Mouse (Mus musculus) heart, adult 2 months (tissue): ENCODE measurements around the gene Tmed2. TPM values are rescaled to one million over a fixed set of nuclear protein-coding genes. Genes with fewer than 3 reads are reported as not detected.

ENCODE experiments used
- DNase-seq, 2 experiments: peaks; one replicate each; pipeline ENCODE4 v3.0.0; 2021
- H3K27ac ChIP-seq: fragments of 200-600 bp; 2 replicates; pipeline ENCODE4 v1.8.1; 2022
- H3K27me3 ChIP-seq: fragments of 200-500 bp; 2 replicates; pipeline ENCODE4 v1.6.1; 2012; ENCODE audit warnings: mild to moderate bottlenecking, low read length, inconsistent platforms, mixed read lengths; ENCODE audit not compliant: control insufficient read depth, insufficient read depth
- H3K36me3 ChIP-seq: fragments of 200-500 bp; 2 replicates; pipeline ENCODE4 v1.6.1; 2012; ENCODE audit warnings: low read length, inconsistent platforms; ENCODE audit not compliant: control insufficient read depth, insufficient read depth
- H3K4me1 ChIP-seq: fragments of 200-500 bp; 2 replicates; pipeline ENCODE4 v1.6.1; 2011; ENCODE audit warnings: low read length; ENCODE audit not compliant: control insufficient read depth, insufficient read depth
- H3K4me3 ChIP-seq: fragments of 200-600 bp; 2 replicates; pipeline ENCODE4 v1.8.1; 2022
- H3K79me2 ChIP-seq: fragments of 200-500 bp; replicated peaks from 2 replicates; pipeline ENCODE4 v1.6.1; 2012; ENCODE audit warnings: mild to moderate bottlenecking, inconsistent platforms, low read length, moderate library complexity, mixed read lengths; ENCODE audit not compliant: control insufficient read depth, insufficient read depth
- H3K9ac ChIP-seq: fragments of 200-500 bp; 2 replicates; pipeline ENCODE4 v1.6.1; 2012; ENCODE audit warnings: low read depth, mild to moderate bottlenecking, control low read depth, inconsistent platforms, low read length, mixed read lengths
- CTCF ChIP-seq: fragments of 200-600 bp; IDR thresholded peaks from 2 replicates; pipeline ENCODE4 v1.8.1; 2022; ENCODE audit warnings: antibody characterized with exemption, mild to moderate bottlenecking, moderate library complexity
- EP300 ChIP-seq: fragments of 200-500 bp; IDR thresholded peaks from 2 replicates; pipeline ENCODE4 v1.6.1; 2011; ENCODE audit warnings: low read depth, low read length, control low read depth; ENCODE audit not compliant: insufficient read depth
- POLR2A ChIP-seq: fragments of 200-500 bp; IDR thresholded peaks from 2 replicates; pipeline ENCODE4 v1.6.1; 2011; ENCODE audit warnings: mild to moderate bottlenecking, low read depth, low read length, control low read depth; ENCODE audit not compliant: insufficient read depth
- WGBS: fragments of 180-500 bp; shearing (Covaris S2); methylation state at CpG from one replicate; pipeline ENCODE4 v1.1.7; 2018; 5-methylcytosine and 5-hydroxymethylcytosine counted together
- intact Hi-C: fragments of 180-260 bp; cut with DNase I; formaldehyde crosslinking; loops from one replicate; pipeline ENCODE4 v1.15.1; 2025
- long read RNA-seq: library from polyadenylated mRNA; stranded (forward); transcript quantifications from one replicate; pipeline ENCODE4 v2.0.0, GENCODE M21; 2021
- polyA plus RNA-seq: library from polyadenylated mRNA; depleted of rRNA; stranded (reverse); fragments of >200 nt; gene quantifications from 2 replicates; pipeline ENCODE4 v1.2.3, GENCODE M21; 2012; rRNA removed
- total RNA-seq, 2 experiments: library from RNA; stranded (reverse); gene quantifications; 2 replicates each; pipeline ENCODE4 v1.2.3; 2021

Tmed2 gene
- total RNA-seq (100 to 1,000 TPM; 167 to 194 TPM), polyA plus RNA-seq (80.9 and 150 TPM in 2 replicates)
- long read RNA-seq, transcript Tmed2-201 (4 exons, 2,074 nt) = major isoform, 67 of 479 reads
- long read RNA-seq, partial matches to known transcripts = 1 of 479 reads
- long read RNA-seq, other reads (novel, unspliced or antisense) = 410 of 479 reads

GRCm38 (mm10) chr5:124540383-124540786, at the start of gene Tmed2:
Gene Tmed2 (plus strand): TSS chr5:124540695.
- Histone ChIP-seq H3K4me3 (peak within 1 kb of the TSS; percentile 81), H3K27me3 (no peaks in the 10 kb centered on the region), H3K36me3 (peaks cover 13% of the 10 kb centered on the region), H3K27ac (peak within 1 kb of the TSS; percentile 88), H3K79me2 (peaks cover 2% of the 10 kb centered on the region; the same call in 1 of the 2 replicates), H3K4me1 (peaks cover 6% of the 10 kb centered on the region), H3K9ac (peak within 1 kb of the TSS; percentile 80)
- TF ChIP-seq POLR2A = 0 out of 2 replicates have a peak, but pooled peaks have one; percentile 45
- peak; percentile 94 for TF ChIP-seq EP300
- TF ChIP-seq CTCF = peak; percentile 67
- intact Hi-C loops = loop anchor here (1.0 to 10.0 kb wide), 2 partner anchors 12 to 426 kb away; partner anchors contain the start of genes Arl6ip4, Ddx55 and Ogfod2
- peak; percentile 98 for DNase-seq
- under 1% methylated on average over 35 of the region's 35 CpGs for WGBS

- no peak overlapping the region for H3K9ac ChIP-seq
- WGBS = 93% methylated on average over 4 of the region's 4 CpGs
- H3K79me2 ChIP-seq = no peaks in the 10 kb centered on the region
- peaks cover 7% of the 10 kb centered on the region; the same call in 1 of the 2 replicates for H3K36me3 ChIP-seq
- DNase-seq = no peak
- no peak for TF ChIP-seq EP300
- TF ChIP-seq POLR2A = no peak
- TF ChIP-seq CTCF = no peak
- 0 out of 2 replicates have a peak, but pooled peaks cover 4% of the 10 kb centered on the region for H3K4me1 ChIP-seq
- no peak overlapping the region for H3K27ac ChIP-seq
- H3K4me3 ChIP-seq = no peak overlapping the region
- intact Hi-C loops = no loop called here
- no peaks in the 10 kb centered on the region for H3K27me3 ChIP-seq
Measured at GRCm38 (mm10) chr5:124491732-124492131, 48.8 kb upstream of the Tmed2 start.

GRCm38 (mm10) chr5:124492618-124493017, 47.9 kb upstream of the Tmed2 start:
- intact Hi-C loops = no loop called here
- no peak overlapping the region for H3K27ac ChIP-seq
- DNase-seq = no peak
- 79% methylated on average over 4 of the region's 4 CpGs for WGBS
- no peaks in the 10 kb centered on the region for H3K27me3 ChIP-seq
- no peak for TF ChIP-seq EP300
- TF ChIP-seq CTCF = no peak
- TF ChIP-seq POLR2A = no peak
- H3K4me1 ChIP-seq = peaks cover 5% of the 10 kb centered on the region; the same call in 1 of the 2 replicates
- H3K36me3 ChIP-seq = peaks cover 13% of the 10 kb centered on the region
- H3K79me2 ChIP-seq = no peaks in the 10 kb centered on the region
- H3K9ac ChIP-seq = no peak overlapping the region
- no peak overlapping the region for H3K4me3 ChIP-seq

GRCm38 (mm10) chr5:124493455-124493854, 47.0 kb upstream of the Tmed2 start:
- Histone ChIP-seq H3K27me3 (no peaks in the 10 kb centered on the region), H3K79me2 (no peaks in the 10 kb centered on the region), H3K4me1 (peaks cover 11% of the 10 kb centered on the region), H3K9ac (no peak overlapping the region), H3K36me3 (peaks cover 17% of the 10 kb centered on the region), H3K27ac (no peak overlapping the region), H3K4me3 (no peak overlapping the region)
- DNase-seq = no peak
- TF ChIP-seq POLR2A (no peak), EP300 (no peak)
- WGBS = 80% methylated on average over 11 of the region's 11 CpGs
- intact Hi-C loops = no loop called here

GRCm38 (mm10) chr5:124495547-124495946, 44.9 kb upstream of the Tmed2 start:
- H3K36me3 ChIP-seq = peaks cover 21% of the 10 kb centered on the region
- 40% methylated on average over 7 of the region's 7 CpGs for WGBS
- H3K27me3 ChIP-seq = no peaks in the 10 kb centered on the region
- H3K9ac ChIP-seq = no peak overlapping the region
- no peak for DNase-seq
- H3K79me2 ChIP-seq = no peaks in the 10 kb centered on the region
- TF ChIP-seq EP300 = no peak
- no peak for TF ChIP-seq CTCF
- no peak for TF ChIP-seq POLR2A
- no peak overlapping the region for H3K4me3 ChIP-seq
- intact Hi-C loops = no loop called here
- H3K27ac ChIP-seq = peak overlapping the region; percentile 93
- peaks cover 20% of the 10 kb centered on the region for H3K4me1 ChIP-seq
